Mouse (Mus musculus) liver, embryonic 13.5 days (tissue): ENCODE data around the gene Nbas. TPM values are rescaled to one million over a fixed set of nuclear protein-coding genes. Genes with fewer than 3 reads are reported as not detected.

Experiments
- ATAC-seq: fragments of 200-750 bp; cut with Nextera tagmentation; 2 replicates; pipeline ENCODE4 v1.8.0; 2017; ENCODE audit warnings: low read depth, mild to moderate bottlenecking, moderate number of reproducible peaks, moderate library complexity
- DNase-seq: peaks from one replicate; pipeline ENCODE4 v3.0.0; 2022
- H3K27ac ChIP-seq: fragments of 300-500 bp; sonication (generic); 2 replicates; pipeline ENCODE4 v1.5.1; 2015; ENCODE audit warnings: moderate library complexity, mild to moderate bottlenecking, inconsistent platforms
- H3K27me3 ChIP-seq: fragments of 300-500 bp; sonication (generic); 2 replicates; pipeline ENCODE4 v1.6.1; 2015; ENCODE audit warnings: mild to moderate bottlenecking, inconsistent platforms
- H3K36me3 ChIP-seq: fragments of 300-500 bp; sonication (generic); 2 replicates; pipeline ENCODE4 v1.6.1; 2015; ENCODE audit warnings: mild to moderate bottlenecking, inconsistent platforms
- H3K4me1 ChIP-seq: fragments of 300-500 bp; sonication (generic); replicated peaks from 2 replicates; pipeline ENCODE4 v1.6.1; 2015; ENCODE audit warnings: inconsistent platforms
- H3K4me2 ChIP-seq: fragments of 300-500 bp; sonication (generic); 2 replicates; pipeline ENCODE4 v1.6.1; 2015; ENCODE audit warnings: inconsistent platforms, mild to moderate bottlenecking, moderate library complexity
- H3K4me3 ChIP-seq: fragments of 300-500 bp; sonication (generic); replicated peaks from 2 replicates; pipeline ENCODE4 v1.5.1; 2015; ENCODE audit warnings: mild to moderate bottlenecking, inconsistent platforms
- H3K9ac ChIP-seq: fragments of 300-500 bp; sonication (generic); 2 replicates; pipeline ENCODE4 v1.6.1; 2015; ENCODE audit warnings: mild to moderate bottlenecking, inconsistent platforms
- H3K9me3 ChIP-seq: fragments of 300-500 bp; sonication (generic); replicated peaks from 2 replicates; pipeline ENCODE4 v1.6.1; 2016; ENCODE audit warnings: inconsistent platforms
- WGBS: fragments of 180-500 bp; shearing (Covaris S2); methylation state at CpG from one replicate; pipeline ENCODE4 v1.1.7; 2015; ENCODE audit not compliant: insufficient replicate concordance; 5-methylcytosine and 5-hydroxymethylcytosine counted together
- polyA plus RNA-seq: library from polyadenylated mRNA; unstranded; fragments of >200 nt; fragmentation: Nextera tagmentation; extraction: Ambion mirVana; gene quantifications from 2 replicates; pipeline ENCODE4 v1.2.1, GENCODE M21; 2015

Gene Nbas
- polyA plus RNA-seq, 1 experiment from 2014 or later = 5.4 TPM

GRCm38 (mm10) chr12:13474881-13475280, 205.9 kb downstream of the Nbas start:
- Histone ChIP-seq H3K4me2 (no peak overlapping the region), H3K4me3 (no peak overlapping the region), H3K9me3 (no peaks in the 10 kb centered on the region), H3K27me3 (no peaks in the 10 kb centered on the region), H3K9ac (no peak overlapping the region), H3K36me3 (no peaks in the 10 kb centered on the region), H3K4me1 (no peaks in the 10 kb centered on the region), H3K27ac (no peak overlapping the region)
- WGBS = 73% methylated on average over 2 of the region's 2 CpGs
- DNase-seq (no peak), ATAC-seq (no peak)

GRCm38 (mm10) chr12:13479163-13479562, 210.2 kb downstream of the Nbas start:
- Histone ChIP-seq H3K36me3 (no peaks in the 10 kb centered on the region), H3K4me1 (no peaks in the 10 kb centered on the region), H3K9ac (no peak overlapping the region), H3K4me2 (no peak overlapping the region), H3K27ac (no peak overlapping the region), H3K9me3 (no peaks in the 10 kb centered on the region), H3K27me3 (no peaks in the 10 kb centered on the region), H3K4me3 (no peak overlapping the region)
- 81% methylated on average over 7 of the region's 7 CpGs for WGBS
- DNase-seq = no peak
- ATAC-seq = no peak

GRCm38 (mm10) chr12:13486278-13486677, 217.3 kb downstream of the Nbas start:
- Histone ChIP-seq H3K27me3 (no peaks in the 10 kb centered on the region), H3K9me3 (no peaks in the 10 kb centered on the region), H3K4me1 (no peaks in the 10 kb centered on the region), H3K4me3 (no peak overlapping the region), H3K9ac (no peak overlapping the region), H3K36me3 (no peaks in the 10 kb centered on the region), H3K4me2 (no peak overlapping the region), H3K27ac (no peak overlapping the region)
- DNase-seq (no peak), ATAC-seq (no peak)
- 89% methylated on average over 3 of the region's 3 CpGs for WGBS

DNA sequence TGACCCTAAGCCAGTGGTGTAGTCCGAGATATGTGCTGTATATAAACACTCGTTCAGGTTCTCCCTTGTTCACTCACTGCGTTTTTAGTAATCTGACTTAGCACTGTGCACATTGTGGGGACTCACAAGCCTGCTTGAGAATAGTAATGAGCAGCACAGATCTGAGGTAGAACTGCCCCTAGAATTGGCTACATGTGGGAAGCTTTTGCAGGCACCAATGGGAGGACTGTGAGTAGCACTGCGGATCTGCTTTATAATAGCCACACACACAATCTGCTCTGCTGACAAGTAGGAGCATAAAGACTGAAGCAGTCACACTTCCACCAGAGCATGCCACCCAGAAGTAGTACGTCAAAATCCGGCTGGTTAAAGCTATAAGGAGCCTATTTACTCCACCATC, 228.3 kb downstream of the Nbas start:
- no peaks in the 10 kb centered on the region for H3K27me3 ChIP-seq
- H3K4me3 ChIP-seq = no peak overlapping the region
- H3K4me2 ChIP-seq = no peak overlapping the region
- H3K9me3 ChIP-seq = no peaks in the 10 kb centered on the region
- H3K27ac ChIP-seq = no peak overlapping the region
- 78% methylated on average over 6 of the region's 6 CpGs for WGBS
- H3K9ac ChIP-seq = no peak overlapping the region
- H3K4me1 ChIP-seq = no peaks in the 10 kb centered on the region
- no peak for ATAC-seq
- no peak for DNase-seq
- H3K36me3 ChIP-seq = no peaks in the 10 kb centered on the region

GRCm38 (mm10) chr12:13499237-13499889, 230.4 kb downstream of the Nbas start:
- 78% methylated on average over 10 of the region's 10 CpGs for WGBS
- Histone ChIP-seq H3K9ac (no peak overlapping the region), H3K27ac (no peak overlapping the region), H3K9me3 (no peaks in the 10 kb centered on the region), H3K4me1 (no peaks in the 10 kb centered on the region), H3K27me3 (no peaks in the 10 kb centered on the region), H3K4me2 (no peak overlapping the region), H3K36me3 (no peaks in the 10 kb centered on the region), H3K4me3 (no peak overlapping the region)
- DNase-seq = no peak
- ATAC-seq = no peak

DNA sequence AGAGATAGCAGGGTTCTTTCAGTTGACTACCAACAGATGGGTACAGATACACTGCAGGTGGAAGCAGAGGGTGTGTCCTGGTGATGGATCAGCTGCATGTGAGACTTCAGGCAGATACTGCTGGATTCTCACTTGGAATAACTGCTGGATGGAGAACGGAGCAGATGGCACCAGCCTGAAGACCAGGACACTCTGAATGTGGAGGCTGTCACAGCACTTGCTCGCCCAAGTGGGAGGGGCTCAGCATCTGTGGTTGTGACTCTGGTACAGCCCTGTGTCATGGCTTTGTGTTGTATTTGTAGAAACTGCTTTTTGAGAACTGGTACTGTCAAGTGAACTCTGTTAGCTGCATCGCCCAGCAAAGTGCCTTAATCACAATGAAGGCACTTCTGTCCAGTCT, 231.3 kb downstream of the Nbas start:
- H3K4me3 ChIP-seq = no peak overlapping the region
- no peak for ATAC-seq
- no peaks in the 10 kb centered on the region for H3K4me1 ChIP-seq
- H3K9ac ChIP-seq = no peak overlapping the region
- H3K27me3 ChIP-seq = no peaks in the 10 kb centered on the region
- no peak overlapping the region for H3K27ac ChIP-seq
- DNase-seq = no peak
- no peaks in the 10 kb centered on the region for H3K9me3 ChIP-seq
- H3K4me2 ChIP-seq = no peak overlapping the region
- no peaks in the 10 kb centered on the region for H3K36me3 ChIP-seq
- WGBS = 69% methylated on average over 3 of the region's 3 CpGs

DNA sequence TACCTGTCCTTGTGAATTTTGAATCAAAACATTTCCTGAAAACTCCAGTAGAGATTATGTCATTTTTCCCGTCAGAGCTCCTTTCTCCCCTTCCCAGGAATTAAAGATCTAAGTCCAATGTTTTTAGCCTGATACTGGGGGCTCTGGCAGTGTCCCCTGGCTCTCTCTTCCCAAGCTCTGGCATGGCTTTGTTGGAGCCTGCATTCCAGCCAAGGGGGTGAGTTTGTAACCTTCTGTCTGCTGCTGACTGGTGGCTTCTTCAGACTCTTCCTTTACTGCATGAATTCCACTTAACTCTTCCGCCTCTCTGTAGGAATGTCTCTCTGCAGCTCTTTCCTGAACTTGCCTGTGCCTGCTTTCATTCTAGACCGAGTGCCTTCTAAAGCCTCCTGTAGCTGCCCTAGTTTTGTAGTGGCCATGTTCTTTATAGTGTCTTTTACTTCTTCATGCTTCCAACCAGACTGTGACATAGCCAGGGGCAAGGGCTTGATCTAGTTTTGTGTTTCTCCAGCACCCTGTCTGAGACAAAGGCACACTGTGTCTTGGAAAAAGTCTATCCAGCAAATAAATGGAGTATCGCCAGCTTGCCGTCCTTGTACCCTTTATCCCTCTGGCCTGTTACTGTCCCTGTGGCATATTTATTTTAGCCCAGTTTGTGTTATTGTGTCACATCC, 236.0 kb downstream of the Nbas start:
- H3K9me3 ChIP-seq = no peaks in the 10 kb centered on the region
- ATAC-seq (no peak), DNase-seq (no peak)
- no peak overlapping the region for H3K4me2 ChIP-seq
- no peak overlapping the region for H3K9ac ChIP-seq
- no peak overlapping the region for H3K27ac ChIP-seq
- no peak overlapping the region for H3K4me3 ChIP-seq
- H3K36me3 ChIP-seq = no peaks in the 10 kb centered on the region
- H3K27me3 ChIP-seq = no peaks in the 10 kb centered on the region
- no peaks in the 10 kb centered on the region for H3K4me1 ChIP-seq
- 70% methylated on average over 5 of the region's 5 CpGs for WGBS

GRCm38 (mm10) chr12:13518082-13518481, 249.1 kb downstream of the Nbas start:
- no peak for ATAC-seq
- peak; percentile 29 for DNase-seq
- no peak overlapping the region for H3K4me3 ChIP-seq
- H3K9me3 ChIP-seq = no peaks in the 10 kb centered on the region
- WGBS = 11% methylated on average over 1 of the region's 1 CpGs
- H3K4me1 ChIP-seq = peaks cover 23% of the 10 kb centered on the region
- peaks cover 13% of the 10 kb centered on the region; the same call in 1 of the 2 replicates for H3K36me3 ChIP-seq
- no peak overlapping the region for H3K9ac ChIP-seq
- no peak overlapping the region for H3K4me2 ChIP-seq
- H3K27ac ChIP-seq = no peak overlapping the region
- H3K27me3 ChIP-seq = no peaks in the 10 kb centered on the region

DNA sequence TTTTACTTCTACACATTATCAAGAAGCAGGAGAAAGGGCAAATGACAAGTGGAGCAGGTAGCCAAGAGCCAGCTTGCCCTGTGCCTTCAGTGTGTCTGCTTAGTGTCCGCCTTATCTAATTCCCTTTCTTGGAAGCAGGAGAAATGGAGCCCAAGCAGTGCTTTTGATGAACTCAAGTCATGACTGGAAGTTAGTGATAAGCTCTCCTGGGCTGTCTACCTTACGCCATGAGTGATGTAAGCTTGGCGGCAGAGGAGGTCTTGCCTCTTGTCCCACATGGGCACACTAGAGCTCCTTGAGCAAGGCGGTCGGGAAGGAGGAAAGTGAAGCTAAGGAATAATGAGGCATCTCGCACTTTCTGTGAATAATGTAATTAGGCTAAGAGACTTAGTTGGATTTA, 250.5 kb downstream of the Nbas start:
- Histone ChIP-seq H3K27ac (no peak overlapping the region), H3K4me3 (no peak overlapping the region), H3K9ac (no peak overlapping the region), H3K9me3 (no peaks in the 10 kb centered on the region), H3K4me2 (no peak overlapping the region), H3K27me3 (no peaks in the 10 kb centered on the region), H3K36me3 (peaks cover 9% of the 10 kb centered on the region; the same call in 1 of the 2 replicates), H3K4me1 (peaks cover 23% of the 10 kb centered on the region)
- peak; percentile 26 for DNase-seq
- 63% methylated on average over 6 of the region's 6 CpGs for WGBS
- peak; percentile 86 for ATAC-seq

GRCm38 (mm10) chr12:13532731-13533365, 263.9 kb downstream of the Nbas start:
- no peak overlapping the region for H3K4me3 ChIP-seq
- 65% methylated on average over 1 of the region's 1 CpGs for WGBS
- peaks cover 5% of the 10 kb centered on the region; the same call in 1 of the 2 replicates for H3K36me3 ChIP-seq
- ATAC-seq = no peak
- H3K27ac ChIP-seq = no peak overlapping the region
- no peak overlapping the region for H3K4me2 ChIP-seq
- no peaks in the 10 kb centered on the region for H3K4me1 ChIP-seq
- DNase-seq = no peak
- no peaks in the 10 kb centered on the region for H3K27me3 ChIP-seq
- H3K9ac ChIP-seq = no peak overlapping the region
- H3K9me3 ChIP-seq = no peaks in the 10 kb centered on the region

GRCm38 (mm10) chr12:13539171-13539570, 270.2 kb downstream of the Nbas start:
- WGBS = 78% methylated on average over 4 of the region's 4 CpGs
- peaks cover 5% of the 10 kb centered on the region; the same call in 1 of the 2 replicates for H3K36me3 ChIP-seq
- no peak overlapping the region for H3K4me3 ChIP-seq
- H3K27ac ChIP-seq = no peak overlapping the region
- H3K9me3 ChIP-seq = no peaks in the 10 kb centered on the region
- DNase-seq (no peak), ATAC-seq (no peak)
- H3K4me2 ChIP-seq = no peak overlapping the region
- no peaks in the 10 kb centered on the region for H3K4me1 ChIP-seq
- H3K27me3 ChIP-seq = no peaks in the 10 kb centered on the region
- no peak overlapping the region for H3K9ac ChIP-seq
